Mouse (Mus musculus) cerebral cortex, adult 2 months (tissue): Measurements from ENCODE around the gene Med10.

Experiments
- WGBS: fragments of 180-500 bp; shearing (Covaris S2); methylation state at CpG from one replicate; pipeline ENCODE4 v1.1.7; 2018; 5-methylcytosine and 5-hydroxymethylcytosine counted together

The Med10 gene

GRCm38 (mm10) chr13:69802095-69802494, at the start of gene Med10:
Gene Med10, plus strand, starts transcription at chr13:69802395.
- 85% methylated on average over 5 of the region's 5 CpGs for WGBS

GRCm38 (mm10) chr13:69752875-69753274, 49.3 kb upstream of the Med10 start:
- WGBS, result 59% methylated on average over 2 of the region's 2 CpGs

DNA sequence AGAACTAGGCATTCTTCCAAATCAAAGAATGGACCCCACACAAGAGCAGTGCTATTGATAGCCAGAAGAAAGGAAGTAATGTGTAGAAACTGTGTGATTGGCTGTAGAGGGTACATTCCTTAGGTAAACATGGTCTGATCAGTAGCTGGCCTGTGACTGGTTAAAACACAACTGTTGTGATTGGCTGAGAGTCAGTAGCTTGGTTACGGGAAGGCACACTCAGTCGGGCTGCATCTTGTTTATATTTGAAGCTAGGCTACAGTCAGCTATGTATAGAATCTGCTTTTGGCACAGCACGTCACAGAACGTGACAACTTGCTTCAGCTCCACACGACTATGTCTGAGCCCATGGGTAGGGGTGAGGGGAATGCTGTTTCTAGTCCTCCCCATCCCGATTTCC, 43.2 kb upstream of the Med10 start:
- WGBS, result 31% methylated on average over 6 of the region's 6 CpGs

GRCm38 (mm10) chr13:69761393-69761792, 40.8 kb upstream of the Med10 start:
- 31% methylated on average over 10 of the region's 10 CpGs for WGBS

DNA sequence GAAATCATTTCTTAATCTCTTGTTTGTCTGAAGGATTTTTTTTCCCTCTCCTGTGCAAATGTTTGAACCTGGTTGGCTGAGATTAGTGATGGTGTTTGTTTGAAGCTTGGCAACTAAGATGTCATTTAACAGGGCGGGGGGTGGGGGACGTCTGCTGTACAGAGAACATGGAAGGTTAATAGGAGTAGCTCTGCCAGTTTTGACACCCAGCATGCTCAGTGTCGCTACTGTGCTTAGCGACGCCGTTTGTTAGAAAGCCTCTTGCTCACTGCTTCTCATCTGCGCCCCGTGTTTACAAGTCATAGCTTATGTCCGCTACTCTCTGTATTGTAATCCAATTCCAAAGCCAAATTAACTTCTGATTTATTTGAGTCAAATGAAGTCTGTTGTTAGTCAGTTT, 37.5 kb upstream of the Med10 start:
- WGBS, result 74% methylated on average over 9 of the region's 9 CpGs

GRCm38 (mm10) chr13:69768152-69768551, 34.0 kb upstream of the Med10 start:
- 84% methylated on average over 10 of the region's 10 CpGs for WGBS

GRCm38 (mm10) chr13:69770538-69771456, 31.4 kb upstream of the Med10 start:
- WGBS, result 63% methylated on average over 12 of the region's 12 CpGs

DNA sequence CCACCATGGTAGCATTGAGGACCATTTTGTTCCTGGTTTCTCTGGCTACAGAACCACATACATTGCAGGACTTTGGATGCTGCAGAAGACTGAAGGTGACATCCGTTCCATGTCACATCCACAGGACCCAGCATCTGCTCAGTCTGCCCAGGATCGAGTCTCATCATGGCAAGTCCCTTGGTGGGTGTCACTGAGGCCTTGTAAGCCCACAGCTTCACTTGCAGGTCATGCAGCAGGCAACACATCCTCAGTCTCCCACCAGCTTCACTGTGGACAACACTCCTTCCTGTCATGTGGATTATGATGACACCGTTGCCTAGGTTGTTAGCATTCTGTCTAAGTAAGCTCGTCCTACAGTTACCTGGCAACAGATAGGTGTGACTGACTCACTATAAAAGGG, 29.8 kb upstream of the Med10 start:
- 88% methylated on average over 4 of the region's 4 CpGs for WGBS

GRCm38 (mm10) chr13:69778221-69778620, 24.0 kb upstream of the Med10 start:
- 56% methylated on average over 19 of the region's 19 CpGs for WGBS

- WGBS, result 54% methylated on average over 5 of the region's 5 CpGs
These were observed 13.5 kb upstream of the Med10 start for GRCm38 (mm10) chr13:69788704-69789103.

DNA sequence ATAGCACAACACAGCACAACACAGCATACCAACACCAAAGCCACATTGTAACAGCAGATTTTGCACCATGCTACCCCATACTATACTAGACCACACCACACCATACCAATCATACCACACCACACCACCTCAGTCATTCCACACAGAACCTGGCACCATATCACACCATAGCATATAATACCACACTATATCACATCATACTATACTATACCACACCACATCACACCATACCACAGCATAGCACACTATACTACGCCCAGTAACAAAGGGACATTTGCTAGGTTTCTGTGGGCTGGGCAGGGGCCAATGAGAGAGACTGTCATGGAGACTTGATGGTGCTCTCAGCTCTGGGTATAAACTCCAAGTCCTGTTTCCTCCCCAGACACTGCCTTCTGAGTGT, 10.4 kb upstream of the Med10 start:
- 80% methylated on average over 1 of the region's 1 CpGs for WGBS

DNA sequence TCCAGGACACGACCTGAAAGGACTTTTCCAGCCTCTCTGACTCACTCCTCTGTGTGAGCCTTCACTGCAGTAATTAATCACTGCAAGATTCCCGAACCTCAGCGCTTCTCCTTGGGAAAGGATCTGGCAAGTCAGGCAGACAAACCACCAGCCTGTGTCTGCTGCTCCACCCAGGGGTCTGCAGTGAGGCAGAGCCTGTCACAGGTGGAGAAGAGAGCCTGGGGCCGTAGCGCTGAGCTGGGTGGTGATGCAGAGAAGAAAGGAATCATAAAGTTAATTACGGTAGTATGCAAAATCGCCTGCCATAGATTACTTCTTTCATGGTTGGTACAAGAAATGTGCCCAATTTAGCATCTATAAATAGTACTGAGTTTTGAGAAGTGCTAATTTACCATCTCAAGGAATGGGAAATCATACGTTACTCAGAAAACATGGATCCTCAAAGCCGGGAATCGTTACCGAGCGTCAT, 9.6 kb upstream of the Med10 start:
- 36% methylated on average over 12 of the region's 12 CpGs for WGBS

GRCm38 (mm10) chr13:69794808-69795207, 7.4 kb upstream of the Med10 start:
- 82% methylated on average over 7 of the region's 7 CpGs for WGBS

- under 1% methylated on average over 55 of the region's 55 CpGs for WGBS
These were observed 7.8 kb downstream of the Med10 start for GRCm38 (mm10) chr13:69809681-69810611.

GRCm38 (mm10) chr13:69810936-69811680, 8.9 kb downstream of the Med10 start:
- WGBS, result 76% methylated on average over 14 of the region's 14 CpGs

- WGBS, result 80% methylated on average over 5 of the region's 5 CpGs
These were observed 11.7 kb downstream of the Med10 start for GRCm38 (mm10) chr13:69813870-69814269.

DNA sequence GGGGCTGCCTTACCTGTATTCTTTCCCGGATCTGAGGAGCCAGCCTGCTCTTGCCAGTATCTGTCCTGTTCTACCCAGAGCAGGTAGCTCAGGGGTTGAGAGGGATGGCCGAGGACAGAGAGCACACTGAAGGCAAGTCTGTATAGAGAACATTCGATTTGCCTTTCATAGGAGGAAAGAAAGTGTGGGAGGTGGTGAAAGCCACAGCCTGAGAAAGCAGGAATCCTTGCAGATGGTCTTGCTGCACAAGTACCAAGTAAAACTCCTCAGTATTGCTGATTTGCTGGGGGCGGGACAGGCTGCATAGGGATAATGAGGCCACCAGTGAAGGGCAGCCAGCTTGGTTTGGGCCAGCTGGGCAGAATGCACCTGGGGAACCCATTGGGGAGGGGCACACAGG, 16.1 kb downstream of the Med10 start:
- WGBS, result 51% methylated on average over 4 of the region's 4 CpGs

DNA sequence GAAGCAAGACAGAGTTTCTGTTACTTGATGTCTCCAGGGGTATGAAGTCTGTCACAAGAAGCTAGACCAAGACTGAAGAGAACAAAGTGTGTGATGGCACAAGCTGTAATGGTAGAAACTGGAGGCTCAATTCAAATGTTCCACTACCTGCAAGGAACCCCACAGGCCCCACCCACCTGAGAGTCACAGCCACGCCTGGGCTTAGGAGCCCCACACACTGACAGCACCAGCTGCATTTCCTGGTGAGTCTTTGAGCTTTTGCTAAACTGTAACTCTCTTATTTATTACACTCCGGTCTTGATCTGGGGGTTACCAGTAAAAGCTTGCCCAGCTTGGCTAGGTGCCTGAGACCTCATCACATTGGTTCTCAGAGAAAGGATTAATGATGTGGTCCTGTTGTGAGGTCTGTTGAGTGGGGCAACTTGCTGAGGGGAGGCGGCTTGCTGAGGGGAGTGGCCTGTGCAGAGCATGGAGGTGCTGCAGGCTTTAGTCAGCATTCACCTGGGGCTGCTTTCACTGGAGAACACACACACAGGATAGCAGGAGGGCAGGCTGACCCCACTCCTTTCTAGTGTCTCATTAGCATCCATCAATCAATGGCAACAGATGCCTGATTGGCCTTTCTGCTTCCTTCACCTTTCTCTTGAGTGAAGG, 19.1 kb downstream of the Med10 start:
- WGBS, result 69% methylated on average over 3 of the region's 3 CpGs

DNA sequence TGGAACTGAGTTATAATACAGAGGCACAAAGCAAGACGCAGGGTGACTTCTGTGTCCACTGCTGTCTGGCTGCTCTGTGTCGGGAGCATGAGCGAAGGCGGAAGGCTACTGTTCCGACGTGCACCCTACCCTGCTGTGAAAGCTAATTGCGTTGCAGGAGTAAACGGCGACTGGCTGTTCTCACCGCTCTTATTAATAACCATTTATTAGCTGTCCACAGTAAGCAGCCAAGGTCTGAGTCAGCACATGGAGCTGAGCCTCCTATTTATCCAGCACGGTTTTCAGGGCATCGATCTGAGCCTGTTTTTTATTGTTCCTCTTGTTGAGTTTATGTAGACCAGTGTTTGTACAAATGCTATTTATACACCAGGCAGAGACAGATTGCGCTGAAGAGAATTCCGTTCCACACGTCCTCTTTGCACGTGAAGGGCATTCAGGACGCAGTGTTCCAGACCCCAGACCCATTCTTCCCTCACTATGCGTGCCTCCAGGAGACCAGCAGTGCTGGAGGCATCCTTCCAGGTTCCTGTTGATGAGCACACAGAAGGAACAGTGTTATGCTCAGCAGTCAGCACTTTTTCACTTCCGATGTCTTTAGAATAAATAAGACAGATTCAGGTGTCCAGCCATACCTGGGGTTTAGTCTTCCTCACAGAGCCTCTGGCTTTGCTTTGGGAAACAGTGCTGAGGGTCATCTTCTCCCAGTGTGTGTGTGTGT, 21.9 kb downstream of the Med10 start:
- 37% methylated on average over 19 of the region's 19 CpGs for WGBS

- WGBS, result 66% methylated on average over 8 of the region's 8 CpGs
These were observed 23.4 kb downstream of the Med10 start for GRCm38 (mm10) chr13:69825396-69826095.
